Mouse (Mus musculus) spleen, adult 18-20 months (tissue): ENCODE results near the gene Stap2.
A peak's percentile ranks its signal among the peaks of the same experiment; 100 is the strongest.

Source experiments
- DNase-seq, 2 experiments: peaks; one replicate each; pipeline ENCODE4 v3.0.0; 2022; ENCODE audit warnings: mixed read lengths in 2 of 2

Stap2 gene

GRCm38 (mm10) chr17:56005415-56006061 is at the start of gene Stap2, which contains the start of gene Mpnd:
Stap2 (minus strand) TSS chr17:56005584.
Mpnd (plus strand) TSS chr17:56005711.
- DNase-seq: no peak

GRCm38 (mm10) chr17:56054938-56055337 is 49.6 kb upstream of the Stap2 start:
- no peak for DNase-seq

- DNase-seq: no peak
Measured at GRCm38 (mm10) chr17:56051369-56051768, 46.0 kb upstream of the Stap2 start.

- DNase-seq: no peak
Measured at GRCm38 (mm10) chr17:56040857-56041163, 35.4 kb upstream of the Stap2 start.

GRCm38 (mm10) chr17:56040030-56040856 is 34.9 kb upstream of the Stap2 start, which contains the start of gene Chaf1a:
Chaf1a (plus strand) TSS chr17:56040439.
- peak; percentile 87 to 93 for DNase-seq

GRCm38 (mm10) chr17:56039345-56039744 is 34.0 kb upstream of the Stap2 start:
- DNase-seq: no peak

- no peak for DNase-seq
Measured at GRCm38 (mm10) chr17:56038583-56039261, 33.3 kb upstream of the Stap2 start.

- no peak for DNase-seq
Measured at GRCm38 (mm10) chr17:56036901-56037287, 31.5 kb upstream of the Stap2 start.

- peak; percentile 99 for DNase-seq
Measured at GRCm38 (mm10) chr17:56036176-56036900, 31.0 kb upstream of the Stap2 start, which contains the start of gene Sh3gl1. Sh3gl1 (minus strand) TSS chr17:56036635.

GRCm38 (mm10) chr17:56035216-56035615 is 29.8 kb upstream of the Stap2 start:
- DNase-seq: no peak

- DNase-seq: no peak
Measured at GRCm38 (mm10) chr17:56034726-56035100, 29.3 kb upstream of the Stap2 start.

- DNase-seq: no peak
Measured at GRCm38 (mm10) chr17:56034040-56034725, 28.8 kb upstream of the Stap2 start.

- DNase-seq: peak; percentile 55 to 60
Measured at GRCm38 (mm10) chr17:56032831-56033230, 27.4 kb upstream of the Stap2 start.

GRCm38 (mm10) chr17:56032127-56032733 is 26.8 kb upstream of the Stap2 start:
- no peak for DNase-seq

- DNase-seq: no peak
Measured at GRCm38 (mm10) chr17:56031431-56031830, 26.0 kb upstream of the Stap2 start.

GRCm38 (mm10) chr17:56030919-56031318 is 25.5 kb upstream of the Stap2 start:
- DNase-seq: no peak

GRCm38 (mm10) chr17:56030238-56030870 is 25.0 kb upstream of the Stap2 start:
- no peak for DNase-seq

GRCm38 (mm10) chr17:56027801-56028441 is 22.5 kb upstream of the Stap2 start:
- no peak for DNase-seq

- no peak for DNase-seq
Measured at GRCm38 (mm10) chr17:56026881-56027280, 21.5 kb upstream of the Stap2 start.

- DNase-seq: no peak
Measured at GRCm38 (mm10) chr17:56026303-56026702, 20.9 kb upstream of the Stap2 start.

GRCm38 (mm10) chr17:56024931-56025330 is 19.5 kb upstream of the Stap2 start:
- no peak for DNase-seq
